Mouse (Mus musculus) cerebellum, adult 2 months (tissue): ENCODE measurements around the gene Slc26a9. TPM values are rescaled to one million over a fixed set of nuclear protein-coding genes. Genes with fewer than 3 reads are reported as not detected.
"Not testable (repeated sequence)": the region's sequence is repeated elsewhere in the genome, so short reads cannot be mapped to it uniquely, and the experiment has no call there.

Experiments
- DNase-seq, 2 experiments: peaks; one replicate each; pipeline ENCODE4 v3.0.0; 2021
- H3K27ac ChIP-seq: fragments of 200-500 bp; 2 replicates; pipeline ENCODE4 v1.5.1; 2012; ENCODE audit warnings: low read length, control low read depth, inconsistent platforms; ENCODE audit not compliant: insufficient read depth
- H3K27me3 ChIP-seq: fragments of 200-500 bp; 2 replicates; pipeline ENCODE4 v1.6.1; 2012; ENCODE audit warnings: inconsistent platforms, mild to moderate bottlenecking, low read length, moderate library complexity; ENCODE audit not compliant: control insufficient read depth, insufficient read depth
- H3K4me1 ChIP-seq: fragments of 200-500 bp; 2 replicates; pipeline ENCODE4 v1.6.1; 2011; ENCODE audit warnings: low read length; ENCODE audit not compliant: control insufficient read depth, insufficient read depth
- H3K4me3 ChIP-seq: fragments of 200-500 bp; replicated peaks from 2 replicates; pipeline ENCODE3; 2011; ENCODE audit warnings: mild to moderate bottlenecking, low read depth, low read length, control low read depth; ENCODE audit not compliant: insufficient read depth
- CTCF ChIP-seq: fragments of 200-500 bp; IDR thresholded peaks from 2 replicates; pipeline ENCODE4 v1.5.1; 2011; ENCODE audit warnings: low read depth, mild to moderate bottlenecking, control low read depth, low read length, moderate library complexity, borderline replicate concordance; ENCODE audit not compliant: insufficient read depth
- POLR2A ChIP-seq: fragments of 200-500 bp; IDR thresholded peaks from 2 replicates; pipeline ENCODE4 v1.6.1; 2011; ENCODE audit warnings: low read length, control low read depth, borderline replicate concordance; ENCODE audit not compliant: insufficient read depth
- WGBS: fragments of 180-500 bp; shearing (Covaris S2); methylation state at CpG from one replicate; pipeline ENCODE4 v1.1.7; 2018; 5-methylcytosine and 5-hydroxymethylcytosine counted together
- polyA plus RNA-seq: library from polyadenylated mRNA; depleted of rRNA; stranded (reverse); fragments of >200 nt; gene quantifications from 2 replicates; pipeline ENCODE4 v1.2.3, GENCODE M21; 2012; rRNA removed

The Slc26a9 gene
- polyA plus RNA-seq, 1 experiment: 0.05 TPM

DNA sequence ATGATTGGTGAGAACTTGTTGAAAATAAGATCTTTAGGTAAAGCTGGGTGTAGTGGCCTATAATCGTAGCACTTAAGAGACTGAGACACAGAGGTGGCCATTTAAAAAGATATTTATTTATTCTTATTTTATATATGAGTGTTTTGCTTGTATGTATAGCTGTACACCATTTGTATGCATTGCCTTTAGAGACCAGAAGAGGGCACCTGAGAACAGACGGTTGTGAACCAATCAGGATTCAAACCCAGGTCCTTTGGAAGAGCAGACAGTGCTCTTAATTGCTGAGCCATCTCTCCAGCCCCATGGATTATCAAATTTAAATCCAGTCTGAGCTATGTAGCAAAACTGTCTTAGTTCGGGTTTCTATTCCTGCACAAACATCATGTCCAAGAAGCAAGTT lies 70.4 kb downstream of the Slc26a9 start:
- 90% methylated on average over 3 of the region's 3 CpGs for WGBS
- no peak overlapping the region for H3K4me3 ChIP-seq
- H3K4me1 ChIP-seq: no peaks in the 10 kb centered on the region
- TF ChIP-seq POLR2A (no peak), CTCF (no peak)
- DNase-seq: no peak
- H3K27me3 ChIP-seq: no peaks in the 10 kb centered on the region
- H3K27ac ChIP-seq: no peak overlapping the region

GRCm38 (mm10) chr1:131816886-131817285 lies 73.1 kb downstream of the Slc26a9 start:
- WGBS: 29% methylated on average over 6 of the region's 6 CpGs

DNA sequence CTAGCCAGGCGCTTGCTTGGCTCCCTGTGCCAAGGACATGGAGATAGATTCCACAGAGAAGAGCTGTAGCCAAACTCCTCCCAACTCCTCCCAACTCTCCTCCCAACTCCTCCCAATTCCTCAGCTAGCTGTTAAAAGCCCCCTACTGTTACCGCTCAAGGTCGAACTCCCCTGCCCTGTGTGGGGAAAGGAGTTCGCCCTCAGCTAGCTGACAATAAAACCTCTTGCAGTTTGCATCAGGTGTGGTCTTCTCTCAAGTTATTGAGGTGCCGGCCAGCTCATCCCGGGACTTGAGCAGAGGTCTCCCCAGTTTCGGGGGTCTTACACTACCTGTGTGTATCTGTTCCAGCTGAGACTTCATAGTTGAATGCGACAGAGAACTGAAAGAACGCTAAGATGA lies 76.5 kb downstream of the Slc26a9 start:
- not testable (repeated sequence) for H3K27ac ChIP-seq, H3K27me3 ChIP-seq, H3K4me1 ChIP-seq, H3K4me3 ChIP-seq, DNase-seq
- 58% methylated on average over 9 of the region's 9 CpGs for WGBS

More at GRCm38 (mm10) chr1:131816886-131817285, 73.1 kb downstream of the Slc26a9 start:
- Histone ChIP-seq H3K27ac (no peak overlapping the region), H3K4me3 (no peak overlapping the region), H3K4me1 (no peaks in the 10 kb centered on the region), H3K27me3 (no peaks in the 10 kb centered on the region)
- no peak for DNase-seq
- TF ChIP-seq CTCF: no peak

DNA sequence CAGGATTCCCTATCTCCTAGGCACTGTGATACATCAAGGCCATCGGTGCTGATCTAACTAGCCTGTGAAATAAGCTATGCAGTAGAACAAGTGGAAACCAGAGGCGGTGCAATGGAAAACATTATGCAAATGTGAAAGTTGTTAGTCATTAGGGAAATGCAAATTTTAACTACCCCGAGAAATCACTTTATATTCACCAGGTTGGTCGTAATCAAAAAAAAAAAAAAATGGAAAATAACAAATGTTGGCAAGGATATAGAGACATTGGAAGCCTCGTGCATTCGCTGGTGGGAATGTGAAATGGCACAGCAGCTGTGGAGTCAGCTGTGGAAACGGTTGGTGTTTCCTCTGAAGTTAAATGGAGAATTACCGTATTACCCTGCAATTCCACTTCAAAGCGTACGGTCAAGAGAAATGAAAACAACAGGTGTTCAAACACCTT lies 77.1 kb downstream of the Slc26a9 start:
- DNase-seq: no peak
- Histone ChIP-seq H3K4me1 (no peaks in the 10 kb centered on the region), H3K27me3 (no peaks in the 10 kb centered on the region), H3K4me3 (no peak overlapping the region), H3K27ac (no peak overlapping the region)
- TF ChIP-seq CTCF (no peak), POLR2A (no peak)
- WGBS: 40% methylated on average over 10 of the region's 10 CpGs

Other genes with a start within 250 kb of the Slc26a9 start
- 83.1 and 94.6 TPM in 2 replicates for gene Srgap2, start 216.7 kb upstream of the Slc26a9 start, polyA plus RNA-seq
- 1.9 TPM in 2 replicates for gene Fam72a, start 216.1 kb upstream of the Slc26a9 start, polyA plus RNA-seq
- gene Avpr1b, start 144.8 kb upstream of the Slc26a9 start, polyA plus RNA-seq: not detected in 2 replicates
- gene Ctse, start 105.7 kb upstream of the Slc26a9 start, polyA plus RNA-seq: 0.10 and 0.19 TPM in 2 replicates
- gene Rab7b, start 55.3 kb upstream of the Slc26a9 start, polyA plus RNA-seq: 4.5 and 4.8 TPM in 2 replicates
- 2.1 and 2.7 TPM in 2 replicates for gene Pm20d1, start 53.4 kb downstream of the Slc26a9 start, polyA plus RNA-seq
- gene Slc41a1, start 83.5 kb downstream of the Slc26a9 start, polyA plus RNA-seq: 55.3 and 55.5 TPM in 2 replicates
- gene Rab29, start 123.2 kb downstream of the Slc26a9 start, polyA plus RNA-seq: 11.9 and 13.3 TPM in 2 replicates
- 47.4 and 49.5 TPM in 2 replicates for gene Nucks1, start 166.5 kb downstream of the Slc26a9 start, polyA plus RNA-seq
- gene Slc45a3, start 218.9 kb downstream of the Slc26a9 start, polyA plus RNA-seq: 4.3 and 4.5 TPM in 2 replicates